Comparison of ENCODE assay signal across 9 mouse cellular contexts in the genomic region with DNA sequence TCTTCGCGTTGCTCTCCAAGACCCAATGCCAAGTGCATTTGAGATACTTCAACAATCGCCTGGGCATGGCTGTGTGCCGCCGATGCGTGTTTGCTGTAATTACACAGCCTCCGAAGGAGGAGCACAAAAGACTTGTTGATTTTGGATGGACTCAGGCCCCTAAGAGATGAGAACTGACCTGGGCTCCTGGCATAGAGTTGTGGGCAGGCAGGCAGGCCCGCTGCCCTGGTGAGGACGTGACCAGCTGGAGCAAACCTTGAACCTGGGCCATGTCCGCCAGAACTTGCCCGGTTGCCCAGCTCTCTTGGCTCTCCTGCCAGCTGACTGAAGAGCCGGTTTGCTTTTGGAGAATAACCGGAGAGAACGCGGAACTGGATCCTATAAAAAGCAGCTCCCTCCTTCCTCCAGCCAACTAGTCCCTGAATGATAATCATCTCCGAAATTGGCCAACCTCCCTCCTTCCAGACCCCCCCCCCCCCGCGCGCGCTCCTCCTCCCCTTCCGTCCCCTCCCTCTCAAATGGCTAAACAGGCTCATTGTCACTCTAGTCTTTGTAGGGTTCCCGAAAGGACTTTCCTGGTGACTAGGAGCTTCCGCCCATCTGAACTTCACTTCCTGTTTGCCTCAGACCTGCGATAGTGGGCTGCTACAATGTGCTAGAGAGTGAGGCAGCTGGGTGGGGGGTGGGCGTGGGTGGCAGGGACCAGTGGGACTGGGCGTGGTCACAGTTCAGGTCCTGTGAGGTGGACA.
A peak's percentile ranks its signal among the peaks of the same experiment; 100 is the strongest.
DNase-seq lines count a peak whose midpoint lies in the region; ATAC-seq and TF ChIP-seq lines count a peak whose summit lies in the region.
"Had no signal": no experiment of that assay in that cellular context is flagged by ENCODE, and none has a peak within 500 bp of the region (broad histone marks: within the 10 kb centered on the region; RNA-seq: fewer than 3 reads in every experiment).

No protein-coding gene starts in this region.

- H3K27me3 ChIP-seq in forebrain, postnatal 0 days (ENCODE audit: insufficient read depth, low read length), result no peaks in the 10 kb centered on the region
- peaks cover 3% of the 10 kb centered on the region for H3K27me3 ChIP-seq in lung, embryonic 16.5 days (ENCODE audit: control insufficient read depth, insufficient read depth, low read depth, low read length)

- H3K4me3 ChIP-seq in forebrain, postnatal 0 days (ENCODE audit: low read depth, low read length), result no peak overlapping the region
- no peak overlapping the region for H3K4me3 ChIP-seq in lung, embryonic 16.5 days (ENCODE audit: low read length)
- H3K4me3 ChIP-seq: neural tube, embryonic 12.5 days had no signal

- peak overlapping the region; percentile 72 for H3K27ac ChIP-seq in forebrain, postnatal 0 days (ENCODE audit: low read depth, low read length)
- H3K27ac ChIP-seq in lung, embryonic 16.5 days (ENCODE audit: low read length), result peak overlapping the region; percentile 49
- H3K27ac ChIP-seq: neural tube, embryonic 12.5 days had no signal

- H3K9ac ChIP-seq in forebrain, postnatal 0 days, result no peak overlapping the region
- H3K9ac ChIP-seq in lung, embryonic 16.5 days (ENCODE audit: low read length), result peak overlapping the region; percentile 39; the same call in 1 of the 2 replicates
- H3K9ac ChIP-seq: neural tube, embryonic 12.5 days had no signal

- no peaks in the 10 kb centered on the region for H3K9me3 ChIP-seq in forebrain, postnatal 0 days (ENCODE audit: low read length)
- H3K9me3 ChIP-seq in lung, embryonic 16.5 days (ENCODE audit: control insufficient read depth, low read length), result no peaks in the 10 kb centered on the region
- H3K9me3 ChIP-seq: neural tube, embryonic 12.5 days had no signal

- peaks cover 16% of the 10 kb centered on the region for H3K4me1 ChIP-seq in forebrain, postnatal 0 days (ENCODE audit: insufficient read depth)
- peaks cover 20% of the 10 kb centered on the region for H3K4me1 ChIP-seq in lung, embryonic 16.5 days (replicated peaks; ENCODE audit: control insufficient read depth, insufficient read depth, low read length)

- ATAC-seq in forebrain, postnatal 0 days, result peak; percentile 62
- ATAC-seq in lung, embryonic 16.5 days (ENCODE audit: low read depth), result peak; percentile 30; the same call in 1 of the 2 replicates

- no peaks in the 10 kb centered on the region for H3K36me3 ChIP-seq in forebrain, postnatal 0 days (ENCODE audit: insufficient read depth)
- H3K36me3 ChIP-seq in lung, embryonic 16.5 days (ENCODE audit: control insufficient read depth, insufficient read depth, low read length), result no peaks in the 10 kb centered on the region
- H3K36me3 ChIP-seq: neural tube, embryonic 12.5 days had no signal

- DNase-seq in left cerebral cortex, adult 18-20 months (ENCODE audit: low spot score in 2 of 2), result peak; percentile 12 to 33
- no peak for DNase-seq in left cerebral cortex, adult 11 months (ENCODE audit: low spot score)
- peak; percentile 50 for DNase-seq in adrenal gland, postnatal 25 days
- DNase-seq in forebrain, postnatal 0 days, result peak; percentile 67
- peak; percentile 35 to 48 for DNase-seq in kidney, adult 8-10 months
- DNase-seq in spleen, adult 18-20 months, result no peak
- DNase-seq in spleen, postnatal 36 days (ENCODE audit: low spot score in 2 of 2), result no peak

- no peak for TF ChIP-seq CTCF in forebrain, postnatal 0 days (IDR thresholded peaks at IDR 0.05; ENCODE audit: low read depth)

- peak overlapping the region; percentile 33 for H3K4me2 ChIP-seq in forebrain, postnatal 0 days (ENCODE audit: low read depth)
- H3K4me2 ChIP-seq in lung, embryonic 16.5 days (ENCODE audit: low read depth, low read length), result peak overlapping the region; percentile 29
- H3K4me2 ChIP-seq: neural tube, embryonic 12.5 days had no signal

- WGBS in forebrain, postnatal 0 days, result 43% methylated on average over 26 of the region's 26 CpGs
- WGBS in lung, embryonic 16.5 days, result 47% methylated on average over 25 of the region's 26 CpGs

Comparison
In these comparisons a context has a peak if more than half of its experiments do, and no peak if none do; other contexts are left out.
1. DNase-seq: peak in left cerebral cortex, adult 18-20 months (2 of 2), adrenal gland, postnatal 25 days (single experiment), forebrain, postnatal 0 days (single experiment) and kidney, adult 8-10 months (2 of 2); none in left cerebral cortex, adult 11 months (single experiment), spleen, adult 18-20 months (0 of 2) and spleen, postnatal 36 days (0 of 2).